Mouse (Mus musculus): ENCODE measurements at regions not wholly inside any gene's neighbourhood (a gene's known extent, or its start where the extent isn't known, plus 50 kb on each side); places are given as distances from the start of the nearest gene placed in this dataset.
"Not testable (repeated sequence)": the region's sequence is repeated elsewhere in the genome, so short reads cannot be mapped to it uniquely, and the experiment has no call there.

- H3K4me1 ChIP-seq (ENCODE audit: control insufficient read depth, insufficient read depth); H3K27ac ChIP-seq (ENCODE audit: low read depth); ATAC-seq (ENCODE audit: insufficient read depth, low read depth); H3K4me3 ChIP-seq (ENCODE audit: low read depth, low read length); H3K36me3 ChIP-seq (replicated peaks; ENCODE audit: control insufficient read depth, insufficient read depth, low read length); H3K4me2 ChIP-seq (ENCODE audit: low read depth, low read length); H3K9me3 ChIP-seq (replicated peaks; ENCODE audit: control insufficient read depth, low read length); DNase-seq (ENCODE audit: low spot score); H3K9ac ChIP-seq (replicated peaks; ENCODE audit: low read depth, low read length); H3K27me3 ChIP-seq (ENCODE audit: control insufficient read depth, insufficient read depth, low read length): not testable (repeated sequence)
- peak; percentile 53 for TF ChIP-seq CTCF (IDR thresholded peaks at IDR 0.05; ENCODE audit: low read depth)
Observed at GRCm38 (mm10) chr13:73087815-73088214, 172.5 kb upstream of the Irx4 start.

- Histone ChIP-seq H3K4me3 (ENCODE audit: low read depth, low read length) (no peak overlapping the region), H3K4me2 (ENCODE audit: low read depth, low read length) (no peak overlapping the region), H3K9ac (replicated peaks; ENCODE audit: low read depth, low read length) (no peak overlapping the region), H3K27ac (ENCODE audit: low read depth) (no peak overlapping the region), H3K9me3 (replicated peaks; ENCODE audit: control insufficient read depth, low read length) (no peaks in the 10 kb centered on the region), H3K36me3 (replicated peaks; ENCODE audit: control insufficient read depth, insufficient read depth, low read length) (no peaks in the 10 kb centered on the region), H3K4me1 (ENCODE audit: control insufficient read depth, insufficient read depth) (no peaks in the 10 kb centered on the region), H3K27me3 (ENCODE audit: control insufficient read depth, insufficient read depth, low read length) (no peaks in the 10 kb centered on the region)
- no peak for ATAC-seq (ENCODE audit: insufficient read depth, low read depth)
- TF ChIP-seq EP300 (IDR thresholded peaks at IDR 0.05; ENCODE audit: low read depth) (no peak), CTCF (IDR thresholded peaks at IDR 0.05; ENCODE audit: low read depth) (peak; percentile 7; the same call in 1 of the 2 replicates)
- 43% methylated on average over 3 of the region's 3 CpGs for WGBS
- no peak for DNase-seq (ENCODE audit: low spot score)
Observed at GRCm38 (mm10) chr13:73091886-73092285, 168.4 kb upstream of the Irx4 start.

- H3K27me3 ChIP-seq (ENCODE audit: control insufficient read depth, insufficient read depth, low read length), result no peaks in the 10 kb centered on the region
- DNase-seq (ENCODE audit: low spot score), result no peak
- H3K9me3 ChIP-seq (replicated peaks; ENCODE audit: control insufficient read depth, low read length), result no peaks in the 10 kb centered on the region
- WGBS, result 84% methylated on average over 9 of the region's 9 CpGs
- H3K4me3 ChIP-seq (ENCODE audit: low read depth, low read length), result no peak overlapping the region
- no peak overlapping the region for H3K9ac ChIP-seq (replicated peaks; ENCODE audit: low read depth, low read length)
- H3K4me1 ChIP-seq (ENCODE audit: control insufficient read depth, insufficient read depth), result no peaks in the 10 kb centered on the region
- ATAC-seq (ENCODE audit: insufficient read depth, low read depth), result no peak
- H3K27ac ChIP-seq (ENCODE audit: low read depth), result no peak overlapping the region
- TF ChIP-seq EP300 (IDR thresholded peaks at IDR 0.05; ENCODE audit: low read depth) (no peak), CTCF (IDR thresholded peaks at IDR 0.05; ENCODE audit: low read depth) (no peak)
- H3K4me2 ChIP-seq (ENCODE audit: low read depth, low read length), result no peak overlapping the region
- H3K36me3 ChIP-seq (replicated peaks; ENCODE audit: control insufficient read depth, insufficient read depth, low read length), result no peaks in the 10 kb centered on the region
Observed at GRCm38 (mm10) chr13:73097502-73097901, 162.8 kb upstream of the Irx4 start.

- Histone ChIP-seq H3K4me1 (ENCODE audit: control insufficient read depth, insufficient read depth) (no peaks in the 10 kb centered on the region), H3K4me3 (ENCODE audit: low read depth, low read length) (no peak overlapping the region), H3K27ac (ENCODE audit: low read depth) (no peak overlapping the region), H3K27me3 (ENCODE audit: control insufficient read depth, insufficient read depth, low read length) (no peaks in the 10 kb centered on the region), H3K9ac (replicated peaks; ENCODE audit: low read depth, low read length) (no peak overlapping the region), H3K9me3 (replicated peaks; ENCODE audit: control insufficient read depth, low read length) (no peaks in the 10 kb centered on the region), H3K4me2 (ENCODE audit: low read depth, low read length) (no peak overlapping the region), H3K36me3 (replicated peaks; ENCODE audit: control insufficient read depth, insufficient read depth, low read length) (no peaks in the 10 kb centered on the region)
- 86% methylated on average over 1 of the region's 1 CpGs for WGBS
- TF ChIP-seq CTCF (IDR thresholded peaks at IDR 0.05; ENCODE audit: low read depth), result no peak
- TF ChIP-seq EP300 (IDR thresholded peaks at IDR 0.05; ENCODE audit: low read depth), result no peak
- DNase-seq (ENCODE audit: low spot score), result no peak
- ATAC-seq (ENCODE audit: insufficient read depth, low read depth), result no peak
Observed at GRCm38 (mm10) chr13:73099407-73099806, 160.9 kb upstream of the Irx4 start.

- Histone ChIP-seq H3K9ac (replicated peaks; ENCODE audit: low read depth, low read length) (no peak overlapping the region), H3K4me3 (ENCODE audit: low read depth, low read length) (no peak overlapping the region), H3K4me1 (ENCODE audit: control insufficient read depth, insufficient read depth) (no peaks in the 10 kb centered on the region), H3K9me3 (replicated peaks; ENCODE audit: control insufficient read depth, low read length) (no peaks in the 10 kb centered on the region), H3K27ac (ENCODE audit: low read depth) (no peak overlapping the region), H3K27me3 (ENCODE audit: control insufficient read depth, insufficient read depth, low read length) (no peaks in the 10 kb centered on the region), H3K36me3 (replicated peaks; ENCODE audit: control insufficient read depth, insufficient read depth, low read length) (no peaks in the 10 kb centered on the region), H3K4me2 (ENCODE audit: low read depth, low read length) (no peak overlapping the region)
- WGBS, result 75% methylated on average over 14 of the region's 14 CpGs
- DNase-seq (ENCODE audit: low spot score) (no peak), ATAC-seq (ENCODE audit: insufficient read depth, low read depth) (no peak)
- TF ChIP-seq EP300 (IDR thresholded peaks at IDR 0.05; ENCODE audit: low read depth) (no peak), CTCF (IDR thresholded peaks at IDR 0.05; ENCODE audit: low read depth) (no peak)
Observed at GRCm38 (mm10) chr13:73107250-73107993, 152.9 kb upstream of the Irx4 start.
